Mouse (Mus musculus) erythroblast, embryonic 14.5 days (primary cell): ENCODE measurements at regions not wholly inside any gene's neighbourhood (a gene's known extent, or its start where the extent isn't known, plus 50 kb on each side); places are given as distances from the start of the nearest gene placed in this dataset.

Source experiments
- GATA1 ChIP-seq: IDR thresholded peaks from 2 replicates; pipeline ENCODE4 v1.6.1; 2012; ENCODE audit warnings: low read length, inconsistent platforms, mixed read lengths
- TAL1 ChIP-seq: IDR thresholded peaks from 3 replicates; pipeline ENCODE4 v1.6.1; 2012; ENCODE audit warnings: low read length, inconsistent platforms, mixed read lengths

DNA sequence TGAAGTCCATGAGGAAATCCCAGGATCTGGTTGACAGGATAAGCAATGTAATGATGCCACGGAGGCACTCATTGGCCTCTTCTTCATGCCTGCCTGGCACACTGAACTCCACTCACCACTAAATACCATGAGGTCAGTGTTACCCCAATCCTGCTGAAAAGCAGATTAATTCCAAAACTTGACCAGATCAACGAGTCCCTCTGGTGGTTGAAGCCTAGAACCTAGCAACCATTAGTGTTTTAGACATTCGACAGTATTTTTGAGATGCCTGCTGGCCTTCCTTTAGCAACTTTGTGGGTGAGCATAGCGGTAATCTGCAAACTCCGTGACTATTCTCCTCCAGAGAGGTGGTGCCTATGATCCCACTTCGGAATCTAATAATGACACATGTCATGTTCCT is 92.3 kb upstream of the Prok2 start:
- TF ChIP-seq GATA1: no peak
- no peak for TF ChIP-seq TAL1
